Mouse (Mus musculus): ENCODE results near the gene Gm382.

The Gm382 gene

DNA sequence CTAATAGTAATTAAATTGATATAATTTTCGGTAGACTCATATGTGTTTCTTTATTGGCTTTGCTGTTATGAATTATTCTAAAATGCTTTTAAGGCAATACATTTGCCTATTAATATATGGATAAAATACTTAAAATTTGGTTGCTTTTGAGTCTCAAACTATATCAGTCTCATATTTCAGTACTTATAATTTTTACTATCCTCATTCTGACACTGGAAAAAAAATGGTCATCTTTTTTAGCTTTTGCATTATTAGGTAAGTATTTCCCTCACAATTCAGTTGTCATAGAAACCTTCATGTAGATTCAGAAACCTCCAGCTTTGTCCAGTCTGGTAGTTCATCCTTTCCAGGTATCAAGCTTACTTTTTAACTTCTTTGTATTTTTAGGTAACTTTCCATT is at the start of gene Gm382:
Gene Gm382, plus strand, starts transcription at position 301 of the 400 bp plus-strand sequence.
- no peak for DNase-seq (ENCODE audit: low read depth)

- DNase-seq (ENCODE audit: low read depth) = no peak
These were observed 30.4 kb downstream of the Gm382 start for GRCm38 (mm10) chrX:127070179-127070578.

- no peak for DNase-seq (ENCODE audit: low read depth)
These were observed 51.5 kb downstream of the Gm382 start for GRCm38 (mm10) chrX:127091282-127091681.

- DNase-seq (ENCODE audit: low read depth) = no peak
These were observed 53.3 kb downstream of the Gm382 start for GRCm38 (mm10) chrX:127093036-127093435.

DNA sequence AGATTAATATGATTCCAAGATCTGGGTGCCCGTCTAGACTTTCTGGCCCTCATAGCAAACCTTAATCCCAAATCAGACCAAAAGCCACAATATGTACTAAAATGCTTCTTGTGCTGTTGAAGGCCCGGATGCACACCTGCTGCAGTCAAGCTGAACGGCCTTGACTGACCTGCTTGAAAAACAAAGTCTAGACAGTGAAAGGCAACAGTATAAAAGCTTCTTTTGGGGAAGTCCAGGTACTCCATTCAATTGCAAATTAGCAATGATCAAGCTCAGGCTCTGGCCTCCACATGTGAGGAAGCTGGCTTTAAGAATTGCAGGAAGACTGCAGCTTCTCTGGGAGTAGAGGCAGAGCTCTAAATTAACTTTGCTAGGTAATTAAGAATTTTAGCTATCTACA is 54.2 kb downstream of the Gm382 start:
- no peak for DNase-seq (ENCODE audit: low read depth)

- no peak for DNase-seq (ENCODE audit: low read depth)
These were observed 64.6 kb downstream of the Gm382 start for GRCm38 (mm10) chrX:127104341-127104740.
